ENCODE assay signal across 8 mouse cellular contexts in genomic region chr16:94995542-94996131, GRCm38 (mm10). TPM values are rescaled to one million over a fixed set of nuclear protein-coding genes. Genes with fewer than 3 reads are reported as not detected.
DNase-seq lines count a peak whose midpoint lies in the region; ATAC-seq and TF ChIP-seq lines count a peak whose summit lies in the region.

No protein-coding gene starts in this region.

- no peaks in the 10 kb centered on the region for H3K9me3 ChIP-seq in embryonic facial prominence, embryonic 11.5 days (replicated peaks; ENCODE audit: control insufficient read depth, low read length)
- H3K9me3 ChIP-seq in kidney, embryonic 15.5 days (replicated peaks), result no peaks in the 10 kb centered on the region
- no peaks in the 10 kb centered on the region for H3K9me3 ChIP-seq in midbrain, embryonic 12.5 days

- H3K4me2 ChIP-seq in embryonic facial prominence, embryonic 11.5 days (ENCODE audit: low read depth, low read length), result no peak overlapping the region
- no peak overlapping the region for H3K4me2 ChIP-seq in kidney, embryonic 15.5 days
- H3K4me2 ChIP-seq in midbrain, embryonic 12.5 days (replicated peaks), result peak overlapping the region; percentile 17; the same call in 1 of the 2 replicates

- no peak overlapping the region for H3K4me3 ChIP-seq in kidney, adult 2 months (ENCODE audit: insufficient read depth, low read depth, low read length)
- H3K4me3 ChIP-seq in embryonic facial prominence, embryonic 11.5 days (ENCODE audit: low read depth, low read length), result no peak overlapping the region
- no peak overlapping the region for H3K4me3 ChIP-seq in kidney, embryonic 15.5 days (replicated peaks)
- no peak overlapping the region for H3K4me3 ChIP-seq in midbrain, embryonic 12.5 days

- H3K36me3 ChIP-seq in kidney, adult 2 months (ENCODE audit: control insufficient read depth, insufficient read depth, low read length), result no peaks in the 10 kb centered on the region
- no peaks in the 10 kb centered on the region for H3K36me3 ChIP-seq in embryonic facial prominence, embryonic 11.5 days (replicated peaks; ENCODE audit: control insufficient read depth, insufficient read depth, low read depth, low read length)
- no peaks in the 10 kb centered on the region for H3K36me3 ChIP-seq in kidney, embryonic 15.5 days
- H3K36me3 ChIP-seq in midbrain, embryonic 12.5 days, result no peaks in the 10 kb centered on the region

- ATAC-seq in embryonic facial prominence, embryonic 11.5 days (replicated peaks; ENCODE audit: insufficient number of reproducible peaks, low FRiP score, low TSS enrichment, low read depth), result no peak
- ATAC-seq in kidney, embryonic 15.5 days (replicated peaks; ENCODE audit: low FRiP score), result 0 out of 2 replicates have a peak, but pooled peaks have one; percentile 29
- ATAC-seq in midbrain, embryonic 12.5 days (ENCODE audit: low FRiP score, low read depth), result no peak
- ATAC-seq in inflammation-experienced regulatory T-cells, adult 6 months, result no peak

- no peak for TF ChIP-seq CTCF in kidney, adult 2 months (conservative IDR thresholded peaks at IDR 0.05; ENCODE audit: insufficient read depth, insufficient read length, low read depth, low read length)

- 10% methylated on average over 13 of the region's 13 CpGs for WGBS in kidney, adult 2 months
- 14% methylated on average over 13 of the region's 13 CpGs for WGBS in embryonic facial prominence, embryonic 11.5 days
- 10% methylated on average over 13 of the region's 13 CpGs for WGBS in kidney, embryonic 15.5 days
- WGBS in midbrain, embryonic 12.5 days, result 12% methylated on average over 13 of the region's 13 CpGs

- DNase-seq in kidney, adult 2 months, result peak; percentile 17
- DNase-seq in kidney, adult 11 months, result no peak
- DNase-seq in adrenal gland, postnatal 10 days, result peak; percentile 68
- DNase-seq in embryonic facial prominence, embryonic 11.5 days (ENCODE audit: low spot score), result peak; percentile 87
- DNase-seq in yolk sac, embryonic 10.5 days (ENCODE audit: low spot score), result peak; percentile 46

- TF ChIP-seq POLR2A in kidney, adult 2 months (IDR thresholded peaks at IDR 0.05; ENCODE audit: low read depth, low read length), result no peak

- H3K4me1 ChIP-seq in kidney, adult 2 months (ENCODE audit: control insufficient read depth, insufficient read depth, low read length), result no peaks in the 10 kb centered on the region
- no peaks in the 10 kb centered on the region for H3K4me1 ChIP-seq in embryonic facial prominence, embryonic 11.5 days (ENCODE audit: control insufficient read depth, insufficient read depth, low read length)
- peaks cover 7% of the 10 kb centered on the region for H3K4me1 ChIP-seq in kidney, embryonic 15.5 days
- H3K4me1 ChIP-seq in midbrain, embryonic 12.5 days, result peaks cover 32% of the 10 kb centered on the region

- H3K27ac ChIP-seq in kidney, adult 2 months (ENCODE audit: insufficient read depth, low read depth, low read length), result no peak overlapping the region
- no peak overlapping the region for H3K27ac ChIP-seq in embryonic facial prominence, embryonic 11.5 days (replicated peaks; ENCODE audit: low read depth, low read length)
- no peak overlapping the region for H3K27ac ChIP-seq in kidney, embryonic 15.5 days
- no peak overlapping the region for H3K27ac ChIP-seq in midbrain, embryonic 12.5 days (replicated peaks)

- H3K27me3 ChIP-seq in kidney, adult 2 months (replicated peaks; ENCODE audit: control insufficient read depth, insufficient read depth, low read length), result no peaks in the 10 kb centered on the region; the same call in 1 of the 2 replicates
- H3K27me3 ChIP-seq in embryonic facial prominence, embryonic 11.5 days (ENCODE audit: control insufficient read depth, insufficient read depth, low read length), result peaks cover 15% of the 10 kb centered on the region
- H3K27me3 ChIP-seq in kidney, embryonic 15.5 days, result peaks cover 45% of the 10 kb centered on the region
- H3K27me3 ChIP-seq in midbrain, embryonic 12.5 days, result peaks cover 41% of the 10 kb centered on the region

- H3K9ac ChIP-seq in embryonic facial prominence, embryonic 11.5 days (replicated peaks; ENCODE audit: low read length), result no peak overlapping the region
- H3K9ac ChIP-seq in kidney, embryonic 15.5 days, result no peak overlapping the region
- no peak overlapping the region for H3K9ac ChIP-seq in midbrain, embryonic 12.5 days (replicated peaks)

RNA-seq across cellular contexts. Expression of gene Kcnj6, which starts 1.9 kb away (rescaled TPM):
- polyA plus RNA-seq in kidney, adult 2 months (2012; rRNA removed), result not detected in 2 replicates
- total RNA-seq in adrenal gland, postnatal 10 days (2021), result under 1 TPM; 0.33 to 0.64 TPM
- polyA plus RNA-seq in embryonic facial prominence, embryonic 11.5 days (2014; fragmentation: Nextera tagmentation; extraction: Ambion mirVana), result 0.13 TPM in 1 of 2 replicates, not detected in the other
- polyA plus RNA-seq in kidney, embryonic 15.5 days (2015; fragmentation: Nextera tagmentation; extraction: Ambion mirVana), result not detected in 2 replicates
- polyA plus RNA-seq in midbrain, embryonic 12.5 days (2016; fragmentation: Nextera tagmentation; extraction: Ambion mirVana), result 0.64 and 1.2 TPM in 2 replicates
- not detected for polyA plus RNA-seq in inflammation-experienced regulatory T-cells, adult 6 months (2017; shearing (Covaris generic))
